Mouse (Mus musculus): ENCODE data around the gene Tbc1d16.

The Tbc1d16 gene

DNA sequence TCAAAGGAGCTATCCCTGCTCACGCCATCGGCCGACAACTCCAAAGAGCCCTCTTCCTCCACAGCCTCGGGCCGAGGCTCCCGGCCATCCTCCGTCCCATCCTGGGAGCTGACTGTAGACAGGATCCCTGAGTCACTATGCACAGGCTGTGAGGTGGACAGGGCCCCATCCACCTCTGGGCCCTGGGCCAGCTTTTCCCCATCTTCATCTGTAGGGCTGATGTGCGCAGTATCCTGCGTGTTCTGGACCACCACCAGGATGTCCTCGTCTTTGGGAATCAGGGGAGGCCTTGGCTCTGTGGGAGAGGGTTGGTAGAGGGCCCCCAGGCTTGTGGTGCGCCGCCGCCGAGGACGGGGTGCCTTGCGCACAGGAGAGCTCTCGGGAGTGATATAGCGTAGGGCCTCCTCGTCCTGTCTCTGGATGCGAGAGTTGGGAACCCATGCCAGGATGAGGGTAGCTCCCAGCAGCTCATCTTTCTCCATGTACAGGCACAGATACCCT lies 19.4 kb downstream of the Tbc1d16 start:
- peak; percentile 24 for DNase-seq (ENCODE audit: low read depth, low spot score)

DNA sequence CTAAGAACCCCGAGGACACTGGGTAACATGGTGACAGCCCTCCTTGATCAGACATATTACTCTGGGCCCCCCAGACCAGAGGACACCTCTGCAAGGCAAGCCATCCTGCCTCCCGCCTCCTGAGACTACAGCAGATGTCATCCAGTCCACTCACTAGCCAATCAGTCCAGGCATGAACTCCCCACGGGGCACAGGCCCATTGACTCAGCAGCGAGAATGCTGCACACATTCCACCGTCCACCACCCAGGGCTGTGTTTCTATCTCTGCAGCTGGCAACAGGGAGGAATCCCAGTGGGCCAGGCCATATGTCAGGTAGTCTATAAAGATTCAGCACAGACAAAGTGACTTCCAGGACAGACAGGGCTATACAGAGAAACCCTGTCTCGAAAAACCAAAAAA lies 20.3 kb downstream of the Tbc1d16 start:
- DNase-seq (ENCODE audit: low read depth, low spot score), result no peak

DNA sequence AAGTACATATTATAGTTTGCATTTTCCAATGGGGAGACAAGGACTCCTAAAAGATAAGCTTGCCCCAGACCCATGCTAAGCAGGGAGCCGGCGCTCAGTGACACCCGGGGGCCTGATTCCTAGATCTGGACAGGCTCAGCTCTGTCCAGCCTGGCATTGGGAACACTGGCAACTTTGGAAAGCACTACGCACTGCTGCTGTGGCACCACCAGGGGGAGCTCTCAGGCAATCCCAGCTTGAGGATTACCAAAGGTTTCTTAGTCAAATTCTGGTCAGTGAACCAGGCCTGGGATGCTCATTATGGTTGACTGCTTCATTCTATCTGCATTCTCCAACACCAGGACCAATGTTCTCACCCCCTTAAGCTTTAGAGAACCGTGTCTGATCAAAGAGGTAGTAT lies 21.7 kb downstream of the Tbc1d16 start:
- DNase-seq (ENCODE audit: low read depth, low spot score), result peak; percentile 78

- peak; percentile 62 for DNase-seq (ENCODE audit: low read depth, low spot score)
Measured at GRCm38 (mm10) chr11:119205738-119206137, 22.6 kb downstream of the Tbc1d16 start.

DNA sequence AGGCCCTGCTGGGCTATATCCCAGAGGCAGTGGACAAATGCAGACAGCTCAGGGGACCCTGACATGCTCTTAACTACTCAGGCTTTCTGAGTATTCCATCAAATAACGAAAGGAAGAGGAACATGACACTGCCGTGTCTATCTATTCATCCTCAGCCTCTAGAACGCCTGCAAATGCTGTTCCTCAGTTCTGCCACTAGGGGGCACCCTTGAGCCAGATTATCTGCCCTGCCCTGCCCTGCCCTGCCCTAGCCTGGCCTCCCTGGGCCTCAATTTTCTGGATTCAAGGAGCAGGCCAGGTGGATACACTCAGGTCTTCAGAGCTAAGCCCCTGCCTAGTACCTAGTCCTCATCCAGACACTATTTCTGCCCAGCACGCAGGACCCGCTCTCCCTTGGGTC lies 24.9 kb downstream of the Tbc1d16 start:
- peak; percentile 52 for DNase-seq (ENCODE audit: low read depth, low spot score)

- no peak for DNase-seq (ENCODE audit: low read depth, low spot score)
Measured at GRCm38 (mm10) chr11:119199233-119199601, 29.1 kb downstream of the Tbc1d16 start.

GRCm38 (mm10) chr11:119198564-119199232 lies 29.6 kb downstream of the Tbc1d16 start:
- DNase-seq (ENCODE audit: low read depth, low spot score), result peak; percentile 67

DNA sequence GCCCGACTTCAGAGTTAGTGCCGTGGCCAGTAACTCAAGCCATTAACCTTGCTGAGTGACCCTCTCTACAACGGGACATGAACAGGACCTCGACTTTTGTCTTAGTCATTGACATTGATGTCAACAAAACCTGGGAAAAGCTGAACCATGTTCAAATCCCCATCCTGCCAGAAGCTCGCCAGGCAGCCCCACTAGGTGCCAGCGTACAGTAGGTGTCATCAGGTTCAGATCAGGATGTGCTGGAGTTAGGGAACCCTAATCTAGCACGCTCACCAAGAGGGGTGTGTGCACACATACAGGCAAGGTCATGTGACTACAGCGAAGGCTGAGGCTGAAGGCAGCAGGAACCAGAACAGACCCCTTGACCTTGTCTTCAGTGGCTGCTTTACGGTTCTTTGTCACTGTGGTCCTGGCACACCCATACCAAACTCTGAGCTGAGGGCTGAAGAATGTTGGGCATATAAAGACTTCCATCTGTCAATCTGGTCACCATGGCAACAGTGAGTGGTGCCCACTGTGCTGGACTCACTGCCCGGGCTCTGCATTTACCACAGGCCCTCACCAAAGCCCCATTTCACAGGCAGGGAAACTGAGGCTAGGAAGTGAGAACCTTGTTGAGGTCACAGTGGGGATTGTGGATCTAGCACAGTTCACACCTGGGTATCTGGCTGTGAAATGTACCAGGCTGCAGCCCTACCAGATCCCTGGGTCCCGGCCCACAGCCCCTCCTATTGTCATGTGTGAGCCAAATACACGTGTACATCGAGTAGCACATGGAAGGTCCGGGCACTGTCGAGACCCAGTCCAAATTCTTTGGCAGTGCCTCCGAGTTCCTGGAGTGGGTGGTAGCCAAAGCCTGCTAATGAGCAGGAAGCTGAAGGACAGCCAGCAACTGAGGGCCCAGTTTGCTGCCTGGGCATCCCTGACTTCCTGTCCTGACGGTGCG lies 30.4 kb downstream of the Tbc1d16 start:
- no peak for DNase-seq (ENCODE audit: low read depth, low spot score)

- DNase-seq (ENCODE audit: low read depth, low spot score), result no peak
Measured at GRCm38 (mm10) chr11:119192605-119193004, 35.7 kb downstream of the Tbc1d16 start.

- no peak for DNase-seq (ENCODE audit: low read depth, low spot score)
Measured at GRCm38 (mm10) chr11:119192176-119192575, 36.1 kb downstream of the Tbc1d16 start.

DNA sequence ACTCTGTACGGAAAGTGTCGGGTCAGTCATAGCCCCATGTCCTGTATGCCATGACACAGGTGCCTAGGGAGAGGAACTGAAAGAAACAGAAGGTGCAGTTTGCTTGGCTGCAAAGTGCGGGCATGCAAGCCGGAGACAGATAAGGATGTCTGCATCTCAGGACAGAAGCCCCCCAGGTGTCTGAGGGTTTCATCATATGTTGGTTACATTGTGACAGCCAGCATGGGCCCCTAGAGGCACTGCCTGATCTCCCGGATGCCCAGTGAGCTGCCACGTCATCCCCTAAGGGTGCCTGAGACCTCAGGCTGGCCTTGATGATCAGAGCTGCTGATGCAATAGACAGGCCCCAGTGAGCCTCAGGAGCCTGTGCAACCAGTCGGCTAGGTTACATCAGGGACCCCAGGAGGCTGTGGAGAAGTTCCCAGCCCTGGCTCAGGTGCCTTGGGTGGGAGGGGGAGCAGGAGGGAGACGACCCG lies 36.7 kb downstream of the Tbc1d16 start:
- DNase-seq (ENCODE audit: low read depth, low spot score), result no peak

GRCm38 (mm10) chr11:119190498-119190897 lies 37.8 kb downstream of the Tbc1d16 start:
- peak; percentile 72 for DNase-seq (ENCODE audit: low read depth, low spot score)

- no peak for DNase-seq (ENCODE audit: low read depth, low spot score)
Measured at GRCm38 (mm10) chr11:119189319-119189718, 39.0 kb downstream of the Tbc1d16 start.

DNA sequence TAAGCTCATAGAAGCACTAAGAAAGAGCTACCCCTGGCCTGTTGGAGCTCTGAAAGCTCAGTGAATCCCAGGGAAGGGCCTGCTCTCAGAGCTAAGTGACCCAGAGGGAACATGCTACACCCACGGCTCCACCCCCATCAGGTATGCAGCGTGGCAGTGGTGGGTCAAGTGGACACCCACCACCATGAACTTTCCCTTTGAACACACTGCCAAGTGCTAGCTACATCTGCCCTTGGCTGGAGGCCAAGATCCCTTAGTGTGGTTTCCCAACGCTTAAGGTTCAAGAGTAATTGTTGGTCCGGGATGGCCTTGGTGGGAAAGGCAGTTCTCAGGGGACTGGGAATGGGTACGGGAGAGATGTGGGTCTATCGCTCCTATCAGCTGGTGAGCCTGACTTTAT lies 39.9 kb downstream of the Tbc1d16 start:
- no peak for DNase-seq (ENCODE audit: low read depth, low spot score)

- DNase-seq (ENCODE audit: low read depth, low spot score), result no peak
Measured at GRCm38 (mm10) chr11:119187800-119188197, 40.5 kb downstream of the Tbc1d16 start.

DNA sequence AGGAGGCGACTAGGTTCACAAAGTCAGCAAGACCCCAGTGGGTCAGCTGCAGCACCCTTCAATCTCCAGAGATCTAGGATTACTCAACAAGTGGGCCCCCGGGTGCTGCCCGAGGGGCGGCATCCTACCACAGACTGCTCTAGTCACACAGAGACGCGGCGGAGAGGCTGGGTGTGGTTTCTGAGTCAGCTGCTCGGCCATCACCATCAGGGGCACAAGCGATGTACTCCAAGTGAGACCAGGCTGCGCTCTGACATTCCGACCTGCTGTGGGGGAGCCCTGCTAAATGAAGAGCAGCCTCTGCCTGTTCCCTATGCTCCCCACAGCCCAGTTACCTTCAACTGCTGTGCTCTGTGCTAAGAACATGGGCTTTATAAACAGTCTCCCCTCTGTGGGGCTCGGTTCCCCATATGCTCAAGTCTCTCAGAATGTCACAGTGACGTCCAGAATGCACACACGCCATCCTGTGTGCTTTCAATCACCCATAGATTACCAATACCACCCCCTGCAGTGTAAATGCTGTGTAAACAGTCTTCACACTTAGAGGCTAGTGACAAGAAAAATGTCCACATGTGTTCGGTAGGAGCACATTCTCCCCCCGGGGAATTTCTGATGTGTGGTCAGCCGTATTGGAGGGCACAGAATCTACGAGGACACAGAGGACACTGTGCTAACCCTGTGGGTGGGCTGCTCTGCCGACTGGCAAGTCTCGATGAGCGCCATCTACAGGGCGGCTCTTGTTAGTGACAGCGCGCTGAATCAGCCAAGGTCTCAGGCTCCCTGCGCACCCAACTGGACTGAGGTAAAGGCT lies 41.1 kb downstream of the Tbc1d16 start:
- peak; percentile 78 for DNase-seq (ENCODE audit: low read depth, low spot score)

- no peak for DNase-seq (ENCODE audit: low read depth, low spot score)
Measured at GRCm38 (mm10) chr11:119186381-119186780, 41.9 kb downstream of the Tbc1d16 start.

DNA sequence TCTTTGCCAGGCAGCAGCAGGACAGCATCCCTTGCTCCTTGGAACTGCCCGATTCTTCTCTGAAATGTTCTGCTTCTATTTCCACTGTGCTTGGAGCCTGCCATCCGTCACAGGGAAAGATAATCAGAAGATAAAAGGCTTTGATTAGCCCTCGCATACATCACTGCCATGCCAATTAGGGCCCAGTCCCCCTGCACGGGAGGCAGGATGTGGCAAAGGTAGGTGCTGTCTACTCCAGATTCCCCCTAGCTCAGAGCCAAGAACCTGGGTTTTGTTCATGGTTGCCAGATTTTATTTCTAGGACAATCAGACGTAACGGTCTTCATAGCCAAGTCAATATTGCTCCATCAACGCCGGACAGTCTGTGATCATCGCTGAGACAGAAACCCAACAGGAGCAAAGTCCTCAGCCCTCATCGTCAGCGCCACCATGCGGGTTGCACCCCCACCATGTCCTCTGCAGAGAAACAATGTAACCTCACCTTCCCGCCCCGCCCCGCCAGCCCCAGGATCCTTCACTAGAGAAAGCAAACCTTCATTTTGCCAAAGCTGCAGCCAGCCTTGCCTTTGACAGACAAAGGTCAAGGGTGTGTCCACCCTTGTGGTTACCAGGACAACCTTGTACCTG lies 44.5 kb downstream of the Tbc1d16 start:
- peak; percentile 84 for DNase-seq (ENCODE audit: low read depth, low spot score)

DNA sequence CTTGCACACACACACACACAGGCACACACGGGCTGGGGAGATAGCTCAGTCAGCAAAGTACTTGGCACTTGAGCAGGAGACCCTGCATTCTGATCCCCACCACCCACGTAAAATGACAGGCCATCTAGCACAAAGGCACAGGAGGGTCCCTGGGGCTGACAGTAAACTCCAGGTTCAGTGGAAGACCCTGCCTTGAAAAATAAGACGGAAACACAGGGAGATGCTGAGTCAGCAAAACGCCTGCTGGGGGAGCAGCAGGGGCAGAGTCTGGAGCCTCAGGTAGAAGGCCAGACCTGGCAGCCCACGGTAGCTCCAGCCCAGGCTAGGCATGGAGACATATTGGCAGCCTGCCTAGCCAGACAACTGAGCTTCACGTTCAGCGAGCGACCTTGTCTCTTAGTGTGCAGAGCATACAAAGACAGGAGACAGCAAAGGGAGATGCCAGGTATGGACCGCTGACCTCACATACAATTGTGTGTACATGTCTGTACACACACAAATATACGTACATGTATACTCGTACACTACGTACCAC lies 46.4 kb downstream of the Tbc1d16 start:
- DNase-seq (ENCODE audit: low read depth, low spot score), result no peak

DNA sequence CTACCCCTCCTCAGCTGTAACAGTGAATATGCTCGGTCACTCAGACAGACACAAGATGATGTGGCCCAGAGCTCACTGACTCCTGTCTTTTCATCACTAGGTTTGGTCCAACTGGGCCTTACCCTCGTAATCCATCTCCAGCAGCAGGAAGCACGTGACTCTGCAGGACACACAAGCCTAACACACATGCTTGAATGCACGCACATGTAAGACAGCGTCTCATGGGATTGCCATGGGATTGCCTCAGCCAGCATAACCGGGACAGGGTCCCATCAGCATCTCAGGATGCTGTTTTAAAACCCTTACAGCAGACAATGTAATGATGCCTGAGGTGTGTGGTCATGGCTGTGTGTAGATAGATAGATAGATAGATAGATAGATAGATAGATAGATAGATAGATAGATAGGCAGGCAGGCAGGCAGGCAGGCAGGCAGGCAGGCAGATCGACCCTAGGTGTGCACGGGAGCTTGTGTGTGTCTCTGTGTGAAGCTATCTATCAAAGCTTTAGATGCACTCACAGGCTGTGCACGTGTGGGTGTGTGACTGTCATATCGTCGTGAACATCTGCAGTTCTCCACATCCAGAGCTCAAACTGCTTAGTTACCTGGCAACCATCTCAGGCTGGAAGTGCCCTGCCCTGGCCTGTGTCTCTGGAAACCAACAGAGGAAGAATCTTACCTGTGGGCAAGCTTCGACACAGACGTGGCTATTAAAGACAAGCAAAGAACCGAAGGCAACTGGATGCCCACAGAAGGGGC lies 47.3 kb downstream of the Tbc1d16 start:
- no peak for DNase-seq (ENCODE audit: low read depth, low spot score)
